Comparison of ENCODE assay signal across 10 mouse cellular contexts in genomic region chr7:5052438-5052837, GRCm38 (mm10). TPM values are rescaled to one million over a fixed set of nuclear protein-coding genes. Genes with fewer than 3 reads are reported as not detected.
DNase-seq lines count a peak whose midpoint lies in the region; ATAC-seq and TF ChIP-seq lines count a peak whose summit lies in the region.
"Had no signal": no experiment of that assay in that cellular context is flagged by ENCODE, and none has a peak within 500 bp of the region (broad histone marks: within the 10 kb centered on the region; RNA-seq: fewer than 3 reads in every experiment).

No protein-coding gene starts in this region.

- H3K9me3 ChIP-seq in heart, embryonic 11.5 days (replicated peaks; ENCODE audit: control insufficient read depth, low read length), result no peaks in the 10 kb centered on the region
- H3K9me3 ChIP-seq in ES-Bruce4 (replicated peaks; ENCODE audit: control insufficient read depth, insufficient read depth, low read length, poor library complexity, severe bottlenecking), result no peaks in the 10 kb centered on the region
- H3K9me3 ChIP-seq in heart, postnatal 0 days (replicated peaks; ENCODE audit: control insufficient read depth, low read length), result no peaks in the 10 kb centered on the region
- no peaks in the 10 kb centered on the region for H3K9me3 ChIP-seq in midbrain, embryonic 11.5 days (ENCODE audit: control insufficient read depth, low read length)

- TF ChIP-seq POLR2A in ES-Bruce4 (IDR thresholded peaks at IDR 0.05; ENCODE audit: insufficient read depth, low read length), result no peak

- peak overlapping the region; percentile 79 for H3K4me2 ChIP-seq in heart, embryonic 11.5 days
- peak overlapping the region; percentile 92 for H3K4me2 ChIP-seq in heart, postnatal 0 days (ENCODE audit: low read depth, low read length)
- peak overlapping the region; percentile 77 for H3K4me2 ChIP-seq in midbrain, embryonic 11.5 days

- no peak overlapping the region for H3K27ac ChIP-seq in heart, embryonic 11.5 days (ENCODE audit: low read depth, low read length)
- H3K27ac ChIP-seq in ES-Bruce4 (ENCODE audit: insufficient read depth, low read length), result no peak overlapping the region
- H3K27ac ChIP-seq in heart, postnatal 0 days (ENCODE audit: low read depth), result no peak overlapping the region
- H3K27ac ChIP-seq in midbrain, embryonic 11.5 days (ENCODE audit: low read depth, low read length), result no peak overlapping the region

- H3K36me3 ChIP-seq in heart, embryonic 11.5 days (ENCODE audit: control insufficient read depth, insufficient read depth, low read length), result no peaks in the 10 kb centered on the region
- no peaks in the 10 kb centered on the region for H3K36me3 ChIP-seq in ES-Bruce4 (ENCODE audit: control insufficient read depth, insufficient read depth, low read length, poor library complexity, severe bottlenecking)
- no peaks in the 10 kb centered on the region for H3K36me3 ChIP-seq in heart, postnatal 0 days (replicated peaks; ENCODE audit: control insufficient read depth, insufficient read depth, low read length)
- H3K36me3 ChIP-seq in midbrain, embryonic 11.5 days (ENCODE audit: control insufficient read depth, insufficient read depth, low read length), result no peaks in the 10 kb centered on the region

- peaks cover 56% of the 10 kb centered on the region for H3K27me3 ChIP-seq in heart, embryonic 11.5 days (ENCODE audit: control insufficient read depth, insufficient read depth, low read length)
- no peaks in the 10 kb centered on the region for H3K27me3 ChIP-seq in ES-Bruce4 (ENCODE audit: control insufficient read depth, insufficient read depth, low read length, poor library complexity, severe bottlenecking)
- peaks cover 54% of the 10 kb centered on the region for H3K27me3 ChIP-seq in heart, postnatal 0 days (ENCODE audit: control insufficient read depth, insufficient read depth, low read length)
- peaks cover 49% of the 10 kb centered on the region for H3K27me3 ChIP-seq in midbrain, embryonic 11.5 days (ENCODE audit: control insufficient read depth, insufficient read depth, low read length)
- H3K27me3 ChIP-seq: Patski had no signal

- peaks cover 22% of the 10 kb centered on the region for H3K4me1 ChIP-seq in heart, embryonic 11.5 days (ENCODE audit: control insufficient read depth, insufficient read depth, low read length)
- peaks cover 5% of the 10 kb centered on the region for H3K4me1 ChIP-seq in ES-Bruce4 (ENCODE audit: control insufficient read depth, insufficient read depth, low read length)
- H3K4me1 ChIP-seq in heart, postnatal 0 days (ENCODE audit: control insufficient read depth, insufficient read depth), result peaks cover 15% of the 10 kb centered on the region
- H3K4me1 ChIP-seq in midbrain, embryonic 11.5 days (ENCODE audit: control insufficient read depth, insufficient read depth, low read length), result peaks cover 28% of the 10 kb centered on the region

- no peak for ATAC-seq in heart, embryonic 11.5 days (replicated peaks; ENCODE audit: insufficient number of reproducible peaks, low FRiP score, low TSS enrichment)
- no peak for ATAC-seq in heart, postnatal 0 days (ENCODE audit: insufficient read depth, low read depth)
- ATAC-seq in midbrain, embryonic 11.5 days (ENCODE audit: low FRiP score), result no peak
- ATAC-seq in erythroid progenitor cell, adult 5-6 weeks (replicated peaks; ENCODE audit: low FRiP score, poor library complexity, severe bottlenecking), result no peak

- TF ChIP-seq EP300 in ES-Bruce4 (IDR thresholded peaks at IDR 0.05; ENCODE audit: insufficient read depth, low read depth, low read length), result no peak
- TF ChIP-seq EP300 in heart, postnatal 0 days (IDR thresholded peaks at IDR 0.05; ENCODE audit: low read depth), result no peak

- 7% methylated on average over 12 of the region's 12 CpGs for WGBS in heart, embryonic 11.5 days (ENCODE audit: insufficient replicate concordance)
- 5% methylated on average over 9 of the region's 12 CpGs for WGBS in heart, postnatal 0 days
- WGBS in midbrain, embryonic 11.5 days, result 3% methylated on average over 12 of the region's 12 CpGs

- peak overlapping the region; percentile 53; the same call in 1 of the 2 replicates for H3K9ac ChIP-seq in heart, embryonic 11.5 days (ENCODE audit: low read depth, low read length)
- peak overlapping the region; percentile 79 for H3K9ac ChIP-seq in ES-Bruce4 (ENCODE audit: low read depth, poor library complexity, severe bottlenecking)
- H3K9ac ChIP-seq in heart, postnatal 0 days (replicated peaks; ENCODE audit: low read depth, low read length), result peak overlapping the region; percentile 36
- peak overlapping the region; percentile 54; the same call in 1 of the 2 replicates for H3K9ac ChIP-seq in midbrain, embryonic 11.5 days (ENCODE audit: low read length)

- no peak for TF ChIP-seq CTCF in ES-Bruce4 (IDR thresholded peaks at IDR 0.05; ENCODE audit: low read depth, low read length)
- TF ChIP-seq CTCF in heart, postnatal 0 days (IDR thresholded peaks at IDR 0.05; ENCODE audit: low read depth), result no peak

- no peak for DNase-seq in heart, adult 18-20 months
- no peak for DNase-seq in heart, postnatal 0 days (ENCODE audit: low spot score)
- no peak for DNase-seq in midbrain, embryonic 11.5 days (ENCODE audit: low spot score, missing footprints)
- no peak for DNase-seq in spleen, adult 12 weeks (ENCODE audit: low spot score)
- no peak for DNase-seq in urinary bladder, adult 18-20 months (ENCODE audit: low spot score in 2 of 2)

- peak overlapping the region; percentile 80 for H3K4me3 ChIP-seq in heart, embryonic 11.5 days (ENCODE audit: low read depth, low read length)
- H3K4me3 ChIP-seq in ES-Bruce4 (ENCODE audit: low read depth, low read length), result peak overlapping the region; percentile 63
- peak overlapping the region; percentile 67 for H3K4me3 ChIP-seq in heart, postnatal 0 days (ENCODE audit: low read depth, low read length)
- H3K4me3 ChIP-seq in midbrain, embryonic 11.5 days (ENCODE audit: low read depth, low read length), result peak overlapping the region; percentile 52

RNA-seq across cellular contexts. Expression of gene Zfp580, which starts 1.1 kb away (rescaled TPM):
- 14.7 and 17.8 TPM in 2 replicates for polyA plus RNA-seq in heart, embryonic 11.5 days (2014; fragmentation: Nextera tagmentation; extraction: Ambion mirVana)
- total RNA-seq in heart, adult 18-20 months (2021), result 1 to 10 TPM; 4.2 TPM
- polyA plus RNA-seq in ES-Bruce4 (2011; ENCODE audit: insufficient read depth, insufficient read length, low read depth, missing spikeins), result 14.0 and 16.0 TPM in 2 replicates
- total RNA-seq in heart, postnatal 0 days (2014; rRNA removed; ENCODE audit: low replicate concordance), result 15.0 TPM in 1 of 2 replicates, not detected in the other
- 14.7 and 16.6 TPM in 2 replicates for polyA plus RNA-seq in heart, postnatal 0 days (2015; fragmentation: Nextera tagmentation; extraction: Ambion mirVana)
- 34.1 and 47.6 TPM in 2 replicates for polyA plus RNA-seq in midbrain, embryonic 11.5 days (2014; fragmentation: Nextera tagmentation; extraction: Ambion mirVana)
- total RNA-seq in erythroid progenitor cell, adult 5-6 weeks (2015; ENCODE audit: low replicate concordance), result not detected in 2 replicates
- total RNA-seq in erythroid progenitor cell, adult 5-6 weeks (2017; ENCODE audit: low replicate concordance), result not detected in 2 replicates

RNA-seq across cellular contexts. Expression of gene U2af2, which starts 9.5 kb away (rescaled TPM):
- polyA plus RNA-seq in heart, embryonic 11.5 days (2014; fragmentation: Nextera tagmentation; extraction: Ambion mirVana), result 84.0 and 85.5 TPM in 2 replicates
- 10 to 100 TPM; 67.1 to 68.1 TPM for total RNA-seq in heart, adult 18-20 months (2021)
- polyA plus RNA-seq in ES-Bruce4 (2011; ENCODE audit: insufficient read depth, insufficient read length, low read depth, missing spikeins), result 236 and 262 TPM in 2 replicates
- 95.2 and 99.1 TPM in 2 replicates for total RNA-seq in heart, postnatal 0 days (2014; rRNA removed; ENCODE audit: low replicate concordance)
- 38.0 and 39.3 TPM in 2 replicates for polyA plus RNA-seq in heart, postnatal 0 days (2015; fragmentation: Nextera tagmentation; extraction: Ambion mirVana)
- 151 and 159 TPM in 2 replicates for polyA plus RNA-seq in midbrain, embryonic 11.5 days (2014; fragmentation: Nextera tagmentation; extraction: Ambion mirVana)
- total RNA-seq in erythroid progenitor cell, adult 5-6 weeks (2015; ENCODE audit: low replicate concordance), result 93.0 and 138 TPM in 2 replicates
- 83.8 and 99.2 TPM in 2 replicates for total RNA-seq in erythroid progenitor cell, adult 5-6 weeks (2017; ENCODE audit: low replicate concordance)

RNA-seq across cellular contexts. Expression of gene Zfp784, which starts 14.2 kb away (rescaled TPM):
- 3.4 and 4.2 TPM in 2 replicates for polyA plus RNA-seq in heart, embryonic 11.5 days (2014; fragmentation: Nextera tagmentation; extraction: Ambion mirVana)
- total RNA-seq in heart, adult 18-20 months (2021), result 1 to 10 TPM; 5.1 to 5.5 TPM
- 0.30 TPM in 1 of 2 replicates, not detected in the other for polyA plus RNA-seq in ES-Bruce4 (2011; ENCODE audit: insufficient read depth, insufficient read length, low read depth, missing spikeins)
- total RNA-seq in heart, postnatal 0 days (2014; rRNA removed; ENCODE audit: low replicate concordance), result 7.2 and 8.3 TPM in 2 replicates
- polyA plus RNA-seq in heart, postnatal 0 days (2015; fragmentation: Nextera tagmentation; extraction: Ambion mirVana), result 8.0 and 8.2 TPM in 2 replicates
- polyA plus RNA-seq in midbrain, embryonic 11.5 days (2014; fragmentation: Nextera tagmentation; extraction: Ambion mirVana), result 3.3 and 3.6 TPM in 2 replicates
- 0.42 and 1.8 TPM in 2 replicates for total RNA-seq in erythroid progenitor cell, adult 5-6 weeks (2015; ENCODE audit: low replicate concordance)
- total RNA-seq in erythroid progenitor cell, adult 5-6 weeks (2017; ENCODE audit: low replicate concordance), result 0.90 TPM in 1 of 2 replicates, not detected in the other

RNA-seq across cellular contexts. Expression of gene 4632433K11Rik, which starts 18.5 kb away (rescaled TPM):
- polyA plus RNA-seq in heart, embryonic 11.5 days (2014; fragmentation: Nextera tagmentation; extraction: Ambion mirVana), result not detected in 2 replicates
- not detected for total RNA-seq in heart, adult 18-20 months (2021)
- polyA plus RNA-seq in ES-Bruce4 (2011; ENCODE audit: insufficient read depth, insufficient read length, low read depth, missing spikeins), result 1.9 TPM in 1 of 2 replicates, not detected in the other
- total RNA-seq in heart, postnatal 0 days (2014; rRNA removed; ENCODE audit: low replicate concordance), result 0.99 TPM in 1 of 2 replicates, not detected in the other
- polyA plus RNA-seq in heart, postnatal 0 days (2015; fragmentation: Nextera tagmentation; extraction: Ambion mirVana), result not detected in 2 replicates
- 0.33 TPM in 1 of 2 replicates, not detected in the other for polyA plus RNA-seq in midbrain, embryonic 11.5 days (2014; fragmentation: Nextera tagmentation; extraction: Ambion mirVana)
- not detected in 2 replicates for total RNA-seq in erythroid progenitor cell, adult 5-6 weeks (2015; ENCODE audit: low replicate concordance)
- not detected in 2 replicates for total RNA-seq in erythroid progenitor cell, adult 5-6 weeks (2017; ENCODE audit: low replicate concordance)
- total RNA-seq: left cerebral cortex, postnatal 14 days had no signal
- polyA plus RNA-seq: Patski had no signal

RNA-seq across cellular contexts. Expression of gene Epn1, which starts 27.6 kb away (rescaled TPM):
- 47.0 and 48.1 TPM in 2 replicates for polyA plus RNA-seq in heart, embryonic 11.5 days (2014; fragmentation: Nextera tagmentation; extraction: Ambion mirVana)
- total RNA-seq in heart, adult 18-20 months (2021), result 100 to 1,000 TPM; 183 to 191 TPM
- polyA plus RNA-seq in ES-Bruce4 (2011; ENCODE audit: insufficient read depth, insufficient read length, low read depth, missing spikeins), result 68.8 and 69.1 TPM in 2 replicates
- total RNA-seq in heart, postnatal 0 days (2014; rRNA removed; ENCODE audit: low replicate concordance), result 208 and 236 TPM in 2 replicates
- 53.0 and 56.4 TPM in 2 replicates for polyA plus RNA-seq in heart, postnatal 0 days (2015; fragmentation: Nextera tagmentation; extraction: Ambion mirVana)
- polyA plus RNA-seq in midbrain, embryonic 11.5 days (2014; fragmentation: Nextera tagmentation; extraction: Ambion mirVana), result 47.8 and 56.2 TPM in 2 replicates
- 84.3 and 88.3 TPM in 2 replicates for total RNA-seq in erythroid progenitor cell, adult 5-6 weeks (2015; ENCODE audit: low replicate concordance)
- 75.9 and 127 TPM in 2 replicates for total RNA-seq in erythroid progenitor cell, adult 5-6 weeks (2017; ENCODE audit: low replicate concordance)
